Mouse (Mus musculus) midbrain, embryonic 12.5 days (tissue): ENCODE data around the gene Vegfb. TPM values are rescaled to one million over a fixed set of nuclear protein-coding genes. Genes with fewer than 3 reads are reported as not detected.

Experiments
- ATAC-seq: fragments of 200-750 bp; cut with Nextera tagmentation; 2 replicates; pipeline ENCODE4 v1.8.0; 2017; ENCODE audit warnings: low read depth, moderate TSS enrichment, moderate library complexity; ENCODE audit not compliant: low FRiP score
- H3K27ac ChIP-seq: fragments of 300-500 bp; sonication (generic); replicated peaks from 2 replicates; pipeline ENCODE4 v1.5.1; 2016; ENCODE audit warnings: mild to moderate bottlenecking
- H3K27me3 ChIP-seq: fragments of 300-500 bp; sonication (generic); 2 replicates; pipeline ENCODE4 v1.6.1; 2016; ENCODE audit warnings: mild to moderate bottlenecking
- H3K36me3 ChIP-seq: fragments of 300-500 bp; sonication (generic); 2 replicates; pipeline ENCODE4 v1.6.1; 2016
- H3K4me1 ChIP-seq: fragments of 300-500 bp; sonication (generic); 2 replicates; pipeline ENCODE4 v1.6.1; 2016
- H3K4me2 ChIP-seq: fragments of 300-500 bp; sonication (generic); replicated peaks from 2 replicates; pipeline ENCODE4 v1.6.1; 2016; ENCODE audit warnings: mild to moderate bottlenecking, moderate library complexity
- H3K4me3 ChIP-seq: fragments of 300-500 bp; sonication (generic); 2 replicates; pipeline ENCODE4 v1.5.1; 2016; ENCODE audit warnings: mild to moderate bottlenecking
- H3K9ac ChIP-seq: fragments of 300-500 bp; sonication (generic); replicated peaks from 2 replicates; pipeline ENCODE4 v1.6.1; 2016; ENCODE audit warnings: mild to moderate bottlenecking, moderate library complexity
- H3K9me3 ChIP-seq: fragments of 300-500 bp; sonication (generic); 2 replicates; pipeline ENCODE4 v1.6.1; 2016; ENCODE audit warnings: mild to moderate bottlenecking
- WGBS: fragments of 180-500 bp; shearing (Covaris S2); methylation state at CpG from one replicate; pipeline ENCODE4 v1.1.7; 2016; 5-methylcytosine and 5-hydroxymethylcytosine counted together
- polyA plus RNA-seq: library from polyadenylated mRNA; unstranded; fragments of >200 nt; fragmentation: Nextera tagmentation; extraction: Ambion mirVana; gene quantifications from 2 replicates; pipeline ENCODE4 v1.2.1, GENCODE M21; 2016

Vegfb gene
- polyA plus RNA-seq, 1 experiment from 2014 or later: 35.0 TPM

- Histone ChIP-seq H3K9ac (peak within 1 kb of the TSS; percentile 92), H3K36me3 (peaks cover 19% of the 10 kb centered on the region), H3K27me3 (peaks cover 23% of the 10 kb centered on the region), H3K4me3 (peak within 1 kb of the TSS; percentile 78), H3K27ac (peak within 1 kb of the TSS; percentile 95), H3K4me1 (peaks cover 47% of the 10 kb centered on the region), H3K4me2 (peak within 1 kb of the TSS; percentile 94), H3K9me3 (no peaks in the 10 kb centered on the region)
- WGBS: under 1% methylated on average over 16 of the region's 16 CpGs
- ATAC-seq: no peak
These were observed 11.6 kb downstream of the Vegfb start, which contains the start of gene Plcb3 for GRCm38 (mm10) chr19:6975537-6976521. Gene Plcb3, minus strand, starts transcription at chr19:6976470.

- Histone ChIP-seq H3K4me1 (peaks cover 58% of the 10 kb centered on the region), H3K4me3 (peak within 1 kb of the TSS; percentile 78), H3K9ac (peak within 1 kb of the TSS; percentile 92), H3K9me3 (no peaks in the 10 kb centered on the region), H3K27ac (peak within 1 kb of the TSS; percentile 95), H3K36me3 (peaks cover 19% of the 10 kb centered on the region), H3K4me2 (peak within 1 kb of the TSS; percentile 94), H3K27me3 (peaks cover 37% of the 10 kb centered on the region)
- under 1% methylated on average over 76 of the region's 84 CpGs for WGBS
- ATAC-seq: peak; percentile 69
These were observed 12.9 kb downstream of the Vegfb start, which contains the start of gene Ppp1r14b for GRCm38 (mm10) chr19:6974211-6975205. Gene Ppp1r14b, plus strand, starts transcription at chr19:6974968.

DNA sequence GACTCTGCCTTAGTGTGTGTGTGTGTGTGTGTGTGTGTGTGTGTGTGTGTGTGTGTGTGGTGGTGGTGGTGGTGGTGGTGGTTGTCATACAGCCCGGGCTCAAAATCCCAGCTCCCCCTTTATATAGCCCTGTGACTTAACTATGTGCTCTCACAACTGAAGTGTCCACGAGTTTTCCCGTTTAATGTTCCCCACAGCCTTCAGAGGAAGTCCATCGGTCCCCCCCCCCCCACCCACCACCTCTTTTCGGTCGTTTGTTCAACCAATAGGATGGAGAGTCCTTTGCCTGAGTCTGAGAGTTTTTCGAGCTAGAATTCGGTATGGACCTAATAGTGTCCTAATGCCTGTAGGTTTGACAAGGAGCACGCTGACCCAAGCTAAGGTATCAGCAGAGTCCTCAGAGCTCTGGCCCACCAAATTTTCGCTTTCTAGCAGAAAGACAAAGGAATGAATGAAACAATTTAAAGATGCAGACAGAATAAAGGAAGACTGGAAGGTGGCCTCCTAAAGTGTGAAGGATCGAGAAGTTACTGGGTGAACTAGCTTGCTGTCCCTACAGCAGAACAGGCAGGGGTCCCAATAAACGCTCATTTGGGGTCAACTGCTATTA, 13.8 kb downstream of the Vegfb start:
- 36% methylated on average over 11 of the region's 12 CpGs for WGBS
- Histone ChIP-seq H3K4me3 (peak overlapping the region; percentile 78), H3K27me3 (peaks cover 45% of the 10 kb centered on the region), H3K36me3 (peaks cover 19% of the 10 kb centered on the region), H3K27ac (peak overlapping the region; percentile 95; the same call in 1 of the 2 replicates), H3K9ac (peak overlapping the region; percentile 92), H3K9me3 (no peaks in the 10 kb centered on the region), H3K4me1 (peaks cover 56% of the 10 kb centered on the region), H3K4me2 (peak overlapping the region; percentile 94)
- no peak for ATAC-seq

DNA sequence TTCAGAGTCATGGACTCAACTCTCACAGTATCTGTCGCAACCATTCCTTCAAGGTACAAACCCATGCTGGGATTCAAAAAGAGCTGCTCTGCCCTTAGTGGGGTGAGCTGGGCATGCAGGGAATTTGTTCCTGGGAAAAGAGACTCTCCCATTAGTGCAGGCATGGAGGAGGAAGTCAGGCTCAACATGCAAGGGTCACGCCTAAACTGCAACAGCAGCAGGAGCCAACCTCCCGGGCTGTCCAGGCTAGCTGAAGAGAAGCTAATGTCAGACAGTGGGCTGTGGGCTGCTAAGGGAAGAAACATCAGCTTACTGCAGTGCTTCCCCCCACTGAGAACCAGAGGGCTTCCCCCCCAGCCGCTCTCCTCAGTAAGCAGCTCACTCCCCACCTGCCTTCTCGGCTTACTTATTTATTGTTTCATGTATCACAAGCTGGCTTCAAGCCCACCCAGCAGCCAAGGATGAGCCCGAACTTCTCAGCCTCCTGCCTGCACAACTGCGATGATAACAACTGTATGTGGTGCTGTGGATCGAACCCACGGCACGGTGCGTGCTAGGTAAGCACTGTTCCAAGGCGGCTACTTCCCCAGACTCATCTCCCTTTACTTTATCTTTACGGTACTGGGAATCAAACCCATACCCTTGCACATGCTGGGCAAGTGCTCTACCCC, 15.1 kb downstream of the Vegfb start:
- Histone ChIP-seq H3K9me3 (no peaks in the 10 kb centered on the region), H3K4me1 (peaks cover 43% of the 10 kb centered on the region), H3K36me3 (peaks cover 9% of the 10 kb centered on the region), H3K4me2 (no peak overlapping the region), H3K27me3 (peaks cover 57% of the 10 kb centered on the region), H3K9ac (no peak overlapping the region), H3K27ac (no peak overlapping the region), H3K4me3 (no peak overlapping the region)
- ATAC-seq: no peak
- 81% methylated on average over 13 of the region's 13 CpGs for WGBS

DNA sequence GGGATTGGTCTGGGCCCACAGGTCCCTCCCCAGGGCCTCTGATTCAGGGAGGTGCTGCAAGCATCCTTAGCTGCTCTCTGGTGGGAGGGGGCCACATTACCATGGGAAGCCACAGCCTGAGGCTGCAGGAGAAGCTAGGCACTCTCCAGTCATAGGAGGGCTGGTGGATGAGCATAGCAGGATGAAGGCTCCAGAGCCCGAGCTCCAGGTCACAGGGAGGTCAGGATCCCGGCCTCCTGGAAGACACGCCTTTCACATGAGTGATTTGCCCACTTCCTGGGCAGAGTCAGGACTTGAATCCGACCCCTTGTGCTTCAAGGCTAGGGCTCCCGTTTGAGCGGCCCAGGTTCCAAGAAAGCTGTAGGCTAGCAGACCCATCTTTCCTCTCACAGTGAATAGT, 15.8 kb downstream of the Vegfb start:
- Histone ChIP-seq H3K36me3 (0 out of 2 replicates have a peak, but pooled peaks cover 3% of the 10 kb centered on the region), H3K4me1 (peaks cover 37% of the 10 kb centered on the region), H3K9me3 (no peaks in the 10 kb centered on the region), H3K9ac (no peak overlapping the region), H3K4me3 (no peak overlapping the region), H3K4me2 (no peak overlapping the region), H3K27ac (no peak overlapping the region), H3K27me3 (peaks cover 57% of the 10 kb centered on the region)
- no peak for ATAC-seq
- 51% methylated on average over 6 of the region's 6 CpGs for WGBS

- H3K27ac ChIP-seq: no peak overlapping the region
- no peaks in the 10 kb centered on the region for H3K9me3 ChIP-seq
- 21% methylated on average over 11 of the region's 11 CpGs for WGBS
- ATAC-seq: no peak
- no peaks in the 10 kb centered on the region for H3K36me3 ChIP-seq
- peak overlapping the region; percentile 44 for H3K4me3 ChIP-seq
- H3K4me1 ChIP-seq: peaks cover 28% of the 10 kb centered on the region
- no peak overlapping the region for H3K9ac ChIP-seq
- peaks cover 57% of the 10 kb centered on the region for H3K27me3 ChIP-seq
- H3K4me2 ChIP-seq: peak overlapping the region; percentile 53; the same call in 1 of the 2 replicates
These were observed 16.9 kb downstream of the Vegfb start for GRCm38 (mm10) chr19:6970460-6971085.

DNA sequence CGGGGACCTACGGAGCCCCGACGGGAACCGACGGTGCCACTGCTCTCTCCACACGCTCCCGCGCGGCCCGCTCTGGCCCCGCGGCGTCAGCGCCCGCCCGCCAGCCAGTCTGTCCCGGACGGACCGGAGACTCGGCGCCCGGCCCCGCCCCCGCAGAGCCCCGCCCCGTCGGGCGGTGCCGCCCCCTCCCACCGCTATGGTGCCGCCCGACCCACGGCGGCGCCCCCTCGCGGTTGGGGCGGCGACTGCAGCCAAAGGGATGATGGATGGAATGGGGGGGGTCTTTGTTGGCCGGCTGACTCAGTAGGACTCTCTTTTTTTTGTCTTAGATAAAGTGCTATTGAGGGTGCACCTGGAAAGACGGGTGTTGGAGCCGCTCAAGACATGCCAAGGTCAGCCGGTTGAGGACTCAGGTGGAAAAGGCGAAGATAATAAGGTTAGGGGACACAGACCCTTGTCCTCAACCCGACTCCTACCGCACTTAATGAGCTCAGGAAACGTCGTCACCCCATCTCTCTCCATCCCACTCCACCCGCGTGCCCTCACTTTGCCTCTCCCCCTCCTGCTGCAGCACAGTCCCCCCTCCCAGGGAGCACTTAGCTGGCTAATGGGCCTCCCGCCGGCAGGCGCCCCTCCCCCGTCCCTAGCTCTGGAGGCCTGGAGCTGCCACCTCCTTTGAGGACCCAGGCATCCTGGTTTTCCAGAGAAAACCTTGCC, 17.6 kb downstream of the Vegfb start:
- Histone ChIP-seq H3K27me3 (peaks cover 57% of the 10 kb centered on the region), H3K4me1 (peaks cover 28% of the 10 kb centered on the region), H3K9me3 (no peaks in the 10 kb centered on the region), H3K36me3 (no peaks in the 10 kb centered on the region), H3K4me2 (peak overlapping the region; percentile 53), H3K9ac (peak overlapping the region; percentile 31; the same call in 1 of the 2 replicates), H3K4me3 (peak overlapping the region; percentile 44), H3K27ac (no peak overlapping the region)
- ATAC-seq: 0 out of 2 replicates have a peak, but pooled peaks have one; percentile 25
- WGBS: 1% methylated on average over 55 of the region's 55 CpGs

DNA sequence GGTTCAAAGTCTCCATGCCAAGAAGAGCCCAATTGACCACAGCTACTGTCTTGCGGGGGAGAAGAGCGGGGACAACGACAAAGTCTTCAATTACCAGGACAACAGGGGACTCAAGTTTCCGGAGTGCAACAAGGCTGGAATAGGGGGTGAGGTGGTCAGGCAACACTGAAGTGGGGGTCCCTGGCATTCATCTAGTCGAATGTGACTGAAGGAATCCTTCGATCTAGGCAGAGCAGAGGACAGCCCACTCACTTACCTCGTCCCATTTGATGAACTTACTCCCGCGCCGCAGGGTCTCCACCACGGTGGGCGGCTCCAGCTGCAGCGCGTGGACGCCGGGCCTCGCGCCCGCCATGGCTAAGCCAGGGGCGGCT, 18.2 kb downstream of the Vegfb start:
- Histone ChIP-seq H3K27ac (no peak overlapping the region), H3K4me2 (peak overlapping the region; percentile 53), H3K9me3 (no peaks in the 10 kb centered on the region), H3K9ac (peak overlapping the region; percentile 31; the same call in 1 of the 2 replicates), H3K4me1 (peaks cover 28% of the 10 kb centered on the region), H3K36me3 (0 out of 2 replicates have a peak, but pooled peaks cover 2% of the 10 kb centered on the region), H3K27me3 (peaks cover 57% of the 10 kb centered on the region), H3K4me3 (peak overlapping the region; percentile 44)
- no peak for ATAC-seq
- under 1% methylated on average over 20 of the region's 20 CpGs for WGBS

GRCm38 (mm10) chr19:6968491-6969271, 18.8 kb downstream of the Vegfb start:
- peaks cover 23% of the 10 kb centered on the region for H3K4me1 ChIP-seq
- no peaks in the 10 kb centered on the region for H3K9me3 ChIP-seq
- no peak overlapping the region for H3K9ac ChIP-seq
- H3K27ac ChIP-seq: no peak overlapping the region
- H3K36me3 ChIP-seq: 0 out of 2 replicates have a peak, but pooled peaks cover 3% of the 10 kb centered on the region
- H3K4me3 ChIP-seq: peak overlapping the region; percentile 44
- peaks cover 57% of the 10 kb centered on the region for H3K27me3 ChIP-seq
- no peak for ATAC-seq
- peak overlapping the region; percentile 53 for H3K4me2 ChIP-seq
- WGBS: 15% methylated on average over 15 of the region's 15 CpGs
